Mouse (Mus musculus): ENCODE data around the gene Rcl1. TPM values are rescaled to one million over a fixed set of nuclear protein-coding genes. Genes with fewer than 3 reads are reported as not detected.

Rcl1 gene
- total and polyA plus RNA-seq, 3 experiments, result 63.4 to 126 (median 109) TPM

DNA sequence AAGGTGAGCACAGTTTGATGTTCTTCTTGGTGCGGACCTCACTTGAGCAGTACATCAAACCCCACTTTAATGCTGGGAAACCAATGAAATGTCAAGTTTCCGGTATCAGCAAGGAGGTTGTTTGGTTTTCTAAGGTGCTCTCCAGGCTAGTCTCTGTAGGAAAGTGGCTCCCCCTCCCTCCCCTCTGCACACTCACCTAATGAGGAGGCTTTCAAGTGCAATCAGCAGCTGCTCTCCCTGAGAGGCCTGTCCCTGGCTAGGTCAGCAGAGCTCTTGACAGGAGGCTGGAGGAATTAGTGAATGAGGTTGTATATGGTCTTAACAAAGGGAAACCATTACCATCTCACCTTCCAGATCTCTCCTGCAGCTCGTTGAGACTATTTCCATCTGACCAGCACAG lies 54.4 kb downstream of the Rcl1 start:
- H3K4me3 ChIP-seq (replicated peaks in 1 of 3; ENCODE audit: low read depth in 2 of 3, low read length in 2 of 3, poor library complexity in 1 of 3), result no peak overlapping the region
- H3K36me3 ChIP-seq (replicated peaks in 1 of 2; ENCODE audit: control insufficient read depth in 1 of 2, insufficient read depth in 1 of 2, low read length in 1 of 2), result no peaks in the 10 kb centered on the region
- no peak overlapping the region for H3K9ac ChIP-seq (ENCODE audit: insufficient read depth, low read depth)
- no peaks in the 10 kb centered on the region for H3K79me2 ChIP-seq (replicated peaks; ENCODE audit: control insufficient read depth, extremely low read depth, insufficient read depth, poor library complexity, severe bottlenecking)
- no peaks in the 10 kb centered on the region for H3K27me3 ChIP-seq (replicated peaks)
- no peak for DNase-seq (ENCODE audit: extremely low read depth)
- in situ Hi-C loops (cut with MboI; ENCODE audit: low pct_ligation_motif_present, low pct_unique_long_range_greater_than_20kb, low sequenced_read_pairs), result no loop called here
- no peaks in the 10 kb centered on the region for H3K9me3 ChIP-seq (replicated peaks; ENCODE audit: low read length)
- H3K27ac ChIP-seq (ENCODE audit: insufficient read depth, low read depth), result no peak overlapping the region
- no peak overlapping the region for H3K4me2 ChIP-seq (ENCODE audit: insufficient read depth, low read depth, poor library complexity, severe bottlenecking)
- no peaks in the 10 kb centered on the region for H3K4me1 ChIP-seq (ENCODE audit: control insufficient read depth in 1 of 2, insufficient read depth in 2 of 2)
- TF ChIP-seq PAX5 (IDR thresholded peaks at IDR 0.05; ENCODE audit: low read length) (no peak), MXI1 (IDR thresholded peaks at IDR 0.05; ENCODE audit: low read depth, low read length) (no peak), MAX (IDR thresholded peaks at IDR 0.05; ENCODE audit: low read length) (no peak), ZMIZ1 (IDR thresholded peaks at IDR 0.05; ENCODE audit: low read depth, low read length) (no peak), POLR2A (IDR thresholded peaks at IDR 0.05; ENCODE audit: low read depth, low read length) (no peak), CHD1 (IDR thresholded peaks at IDR 0.05; ENCODE audit: low read depth, low read length) (no peak), ELF1 (IDR thresholded peaks at IDR 0.05; ENCODE audit: low read depth, low read length) (no peak), TCF12 (IDR thresholded peaks at IDR 0.05; ENCODE audit: low read depth, low read length) (no peak), MEF2A (IDR thresholded peaks at IDR 0.05; ENCODE audit: borderline replicate concordance, low read depth, low read length) (no peak), MAFK (IDR thresholded peaks at IDR 0.05; ENCODE audit: insufficient replicate concordance, low read length) (no peak), CTCF (conservative IDR thresholded peaks at IDR 0.05 in 1 of 2, IDR thresholded peaks at IDR 0.05 in 1 of 2; ENCODE audit: low read depth in 2 of 2, low read length in 2 of 2) (no peak), POLR2AphosphoS2 (IDR thresholded peaks at IDR 0.05; ENCODE audit: low read depth, low read length) (no peak), UBTF (IDR thresholded peaks at IDR 0.05; ENCODE audit: low read depth, low read length) (no peak)
- dilution Hi-C loops (cut with MboI; ENCODE audit: extremely low pct_ligation_motif_present, extremely low pct_unique_long_range_greater_than_20kb, low sequenced_read_pairs), result no loop called here

- DNase-seq (ENCODE audit: extremely low read depth), result no peak
- no peak overlapping the region for H3K27ac ChIP-seq (ENCODE audit: insufficient read depth, low read depth)
- no peak overlapping the region for H3K4me3 ChIP-seq (replicated peaks in 1 of 3; ENCODE audit: low read depth in 2 of 3, low read length in 2 of 3, poor library complexity in 1 of 3)
- no peak overlapping the region for H3K4me2 ChIP-seq (ENCODE audit: insufficient read depth, low read depth, poor library complexity, severe bottlenecking)
- H3K79me2 ChIP-seq (replicated peaks; ENCODE audit: control insufficient read depth, extremely low read depth, insufficient read depth, poor library complexity, severe bottlenecking), result no peaks in the 10 kb centered on the region
- dilution Hi-C loops (cut with MboI; ENCODE audit: extremely low pct_ligation_motif_present, extremely low pct_unique_long_range_greater_than_20kb, low sequenced_read_pairs) (no loop called here), in situ Hi-C loops (cut with MboI; ENCODE audit: low pct_ligation_motif_present, low pct_unique_long_range_greater_than_20kb, low sequenced_read_pairs) (no loop called here)
- H3K36me3 ChIP-seq (replicated peaks in 1 of 2; ENCODE audit: control insufficient read depth in 1 of 2, insufficient read depth in 1 of 2, low read length in 1 of 2), result no peaks in the 10 kb centered on the region
- no peaks in the 10 kb centered on the region for H3K9me3 ChIP-seq (replicated peaks; ENCODE audit: low read length)
- H3K4me1 ChIP-seq (ENCODE audit: control insufficient read depth in 1 of 2, insufficient read depth in 2 of 2), result no peaks in the 10 kb centered on the region
- TF ChIP-seq MAFK (IDR thresholded peaks at IDR 0.05; ENCODE audit: insufficient replicate concordance, low read length) (no peak), BHLHE40 (IDR thresholded peaks at IDR 0.05; ENCODE audit: low read depth, low read length) (no peak), JUND (conservative IDR thresholded peaks at IDR 0.05; ENCODE audit: low read depth, low read length) (no peak), IRF4 (IDR thresholded peaks at IDR 0.05; ENCODE audit: low read depth, low read length) (no peak), POLR2A (IDR thresholded peaks at IDR 0.05; ENCODE audit: low read depth, low read length) (no peak), PAX5 (IDR thresholded peaks at IDR 0.05; ENCODE audit: low read length) (no peak), ELF1 (IDR thresholded peaks at IDR 0.05; ENCODE audit: low read depth, low read length) (no peak), SMC3 (IDR thresholded peaks at IDR 0.05; ENCODE audit: low read depth, low read length) (no peak), RCOR1 (conservative IDR thresholded peaks at IDR 0.05; ENCODE audit: low read depth, low read length) (no peak), KAT2A (IDR thresholded peaks at IDR 0.05; ENCODE audit: insufficient replicate concordance, low read length) (no peak), SIN3A (IDR thresholded peaks at IDR 0.05; ENCODE audit: low read length) (no peak), ZMIZ1 (IDR thresholded peaks at IDR 0.05; ENCODE audit: low read depth, low read length) (no peak), MAZ (IDR thresholded peaks at IDR 0.05; ENCODE audit: low read depth, low read length) (no peak), MXI1 (IDR thresholded peaks at IDR 0.05; ENCODE audit: low read depth, low read length) (no peak), CHD2 (IDR thresholded peaks at IDR 0.05; ENCODE audit: low read length) (no peak), TBP (conservative IDR thresholded peaks at IDR 0.05; ENCODE audit: low read depth, low read length) (no peak), USF2 (conservative IDR thresholded peaks at IDR 0.05; ENCODE audit: low read depth, low read length) (no peak), UBTF (IDR thresholded peaks at IDR 0.05; ENCODE audit: low read depth, low read length) (no peak)
- no peak overlapping the region for H3K9ac ChIP-seq (ENCODE audit: insufficient read depth, low read depth)
- no peaks in the 10 kb centered on the region for H3K27me3 ChIP-seq (replicated peaks)
Measured at GRCm38 (mm10) chr19:29156417-29156816, 55.2 kb downstream of the Rcl1 start.

Data from CH12.LX (cell line).